Mouse (Mus musculus) frontal cortex, postnatal 14 days (tissue): ENCODE data around the gene Rab3b.
A peak's percentile ranks its signal among the peaks of the same experiment; 100 is the strongest.
"Not testable (repeated sequence)": the region's sequence is repeated elsewhere in the genome, so short reads cannot be mapped to it uniquely, and the experiment has no call there.

Source experiments
- DNase-seq, 2 experiments: peaks; one replicate each; pipeline ENCODE4 v3.0.0; 2022; ENCODE audit warnings: low spot score in 2 of 2

Gene Rab3b

GRCm38 (mm10) chr4:108890876-108891275 is 12.0 kb downstream of the Rab3b start:
- no peak for DNase-seq

GRCm38 (mm10) chr4:108900421-108900820 is 21.6 kb downstream of the Rab3b start:
- no peak for DNase-seq

- DNase-seq: no peak
Observed at GRCm38 (mm10) chr4:108902886-108903285, 24.0 kb downstream of the Rab3b start.

GRCm38 (mm10) chr4:108903346-108903745 is 24.5 kb downstream of the Rab3b start:
- no peak for DNase-seq

- no peak for DNase-seq
Observed at GRCm38 (mm10) chr4:108904076-108904475, 25.2 kb downstream of the Rab3b start.

GRCm38 (mm10) chr4:108904790-108905189 is 25.9 kb downstream of the Rab3b start:
- DNase-seq: no peak

- DNase-seq: no peak
Observed at GRCm38 (mm10) chr4:108905859-108906258, 27.0 kb downstream of the Rab3b start.

GRCm38 (mm10) chr4:108907475-108907874 is 28.6 kb downstream of the Rab3b start:
- no peak for DNase-seq

GRCm38 (mm10) chr4:108909872-108910425 is 31.1 kb downstream of the Rab3b start:
- DNase-seq: no peak

- no peak for DNase-seq
Observed at GRCm38 (mm10) chr4:108911866-108912265, 33.0 kb downstream of the Rab3b start.

- no peak for DNase-seq
Observed at GRCm38 (mm10) chr4:108913180-108913579, 34.3 kb downstream of the Rab3b start.

- no peak for DNase-seq
Observed at GRCm38 (mm10) chr4:108914391-108914790, 35.5 kb downstream of the Rab3b start.

- DNase-seq: no peak
Observed at GRCm38 (mm10) chr4:108915101-108915500, 36.2 kb downstream of the Rab3b start.

- no peak for DNase-seq
Observed at GRCm38 (mm10) chr4:108917654-108918053, 38.8 kb downstream of the Rab3b start.

GRCm38 (mm10) chr4:108927945-108928344 is 49.1 kb downstream of the Rab3b start:
- not testable (repeated sequence) for DNase-seq

- no peak for DNase-seq
Observed at GRCm38 (mm10) chr4:108933163-108933562, 54.3 kb downstream of the Rab3b start.

- no peak for DNase-seq
Observed at GRCm38 (mm10) chr4:108934856-108935255, 56.0 kb downstream of the Rab3b start.

- no peak for DNase-seq
Observed at GRCm38 (mm10) chr4:108937848-108938771, 59.2 kb downstream of the Rab3b start.

- DNase-seq: no peak
Observed at GRCm38 (mm10) chr4:108940681-108941473, 62.0 kb downstream of the Rab3b start.

GRCm38 (mm10) chr4:108942171-108942570 is 63.3 kb downstream of the Rab3b start:
- DNase-seq: no peak

GRCm38 (mm10) chr4:108942986-108943720 is 64.3 kb downstream of the Rab3b start:
- DNase-seq: no peak

- peak; percentile 26 to 28 for DNase-seq
Observed at GRCm38 (mm10) chr4:108949168-108949567, 70.3 kb downstream of the Rab3b start.
